Mouse (Mus musculus) bone marrow, adult 2 months (tissue): Measurements from ENCODE around the gene Slc38a9.

Experiments
- CTCF ChIP-seq: fragments of 200-500 bp; IDR thresholded peaks from 2 replicates; pipeline ENCODE4 v1.5.1; 2011; ENCODE audit warnings: low read length, control low read depth; ENCODE audit not compliant: control insufficient read depth, insufficient read depth
- POLR2A ChIP-seq: fragments of 200-500 bp; IDR thresholded peaks from 2 replicates; pipeline ENCODE4 v1.6.1; 2011; ENCODE audit warnings: low read depth, mild to moderate bottlenecking, control low read depth, low read length, borderline replicate concordance; ENCODE audit not compliant: control insufficient read depth

- TF ChIP-seq CTCF (no peak), POLR2A (no peak)
Observed at GRCm38 (mm10) chr13:112642897-112643296, 17.7 kb upstream of the Slc38a9 start.
